Mouse (Mus musculus): ENCODE results near the gene Skil. TPM values are rescaled to one million over a fixed set of nuclear protein-coding genes. Genes with fewer than 3 reads are reported as not detected.
A peak's percentile ranks its signal among the peaks of the same experiment; 100 is the strongest.
"Not testable (repeated sequence)": the region's sequence is repeated elsewhere in the genome, so short reads cannot be mapped to it uniquely, and the experiment has no call there.

Skil gene
- polyA plus RNA-seq, 1 experiment: 24.2 TPM

GRCm38 (mm10) chr3:31138454-31139424 is 43.9 kb downstream of the Skil start:
- no peak for TF ChIP-seq POLR2A (IDR thresholded peaks at IDR 0.05; ENCODE audit: extremely low read depth, insufficient read depth, low read length)
- TF ChIP-seq CTCF (IDR thresholded peaks at IDR 0.05; ENCODE audit: extremely low read depth, insufficient read depth, low read length): peak; percentile 37; the same call in 1 of the 2 replicates
- Histone ChIP-seq H3K4me3 (ENCODE audit: insufficient read depth, low read length) (no peak overlapping the region), H3K27ac (ENCODE audit: insufficient read depth, low read length) (no peak overlapping the region), H3K4me1 (ENCODE audit: control insufficient read depth, insufficient read depth, low read length) (no peaks in the 10 kb centered on the region)

GRCm38 (mm10) chr3:31141621-31142020 is 46.8 kb downstream of the Skil start:
- TF ChIP-seq POLR2A (IDR thresholded peaks at IDR 0.05; ENCODE audit: extremely low read depth, insufficient read depth, low read length): no peak
- no peak for TF ChIP-seq CTCF (IDR thresholded peaks at IDR 0.05; ENCODE audit: extremely low read depth, insufficient read depth, low read length)
- Histone ChIP-seq H3K27ac (ENCODE audit: insufficient read depth, low read length) (no peak overlapping the region), H3K4me3 (ENCODE audit: insufficient read depth, low read length) (no peak overlapping the region), H3K4me1 (ENCODE audit: control insufficient read depth, insufficient read depth, low read length) (no peaks in the 10 kb centered on the region)

- H3K4me1 ChIP-seq (ENCODE audit: control insufficient read depth, insufficient read depth, low read length); H3K27ac ChIP-seq (ENCODE audit: insufficient read depth, low read length); H3K4me3 ChIP-seq (ENCODE audit: insufficient read depth, low read length): not testable (repeated sequence)
These were observed 50.4 kb downstream of the Skil start for GRCm38 (mm10) chr3:31145222-31145621.

GRCm38 (mm10) chr3:31145641-31146290 is 50.9 kb downstream of the Skil start:
- H3K4me3 ChIP-seq (ENCODE audit: insufficient read depth, low read length): no peak overlapping the region
- TF ChIP-seq POLR2A (IDR thresholded peaks at IDR 0.05; ENCODE audit: extremely low read depth, insufficient read depth, low read length) (no peak), CTCF (IDR thresholded peaks at IDR 0.05; ENCODE audit: extremely low read depth, insufficient read depth, low read length) (peak; percentile 98)
- peaks cover 2% of the 10 kb centered on the region; the same call in 1 of the 2 replicates for H3K4me1 ChIP-seq (ENCODE audit: control insufficient read depth, insufficient read depth, low read length)

GRCm38 (mm10) chr3:31148595-31148994 is 53.7 kb downstream of the Skil start:
- peaks cover 2% of the 10 kb centered on the region; the same call in 1 of the 2 replicates for H3K4me1 ChIP-seq (ENCODE audit: control insufficient read depth, insufficient read depth, low read length)
- no peak overlapping the region for H3K4me3 ChIP-seq (ENCODE audit: insufficient read depth, low read length)
- no peak for TF ChIP-seq POLR2A (IDR thresholded peaks at IDR 0.05; ENCODE audit: extremely low read depth, insufficient read depth, low read length)
- H3K27ac ChIP-seq (ENCODE audit: insufficient read depth, low read length): no peak overlapping the region

More at GRCm38 (mm10) chr3:31145641-31146290, 50.9 kb downstream of the Skil start:
- H3K27ac ChIP-seq (ENCODE audit: insufficient read depth, low read length): no peak overlapping the region

GRCm38 (mm10) chr3:31149706-31150105 is 54.8 kb downstream of the Skil start, which contains the start of gene Cldn11:
TSS of gene Cldn11 (plus strand) at chr3:31149920.
- peak within 1 kb of the TSS; percentile 47 for H3K4me3 ChIP-seq (ENCODE audit: insufficient read depth, low read length)
- TF ChIP-seq POLR2A (IDR thresholded peaks at IDR 0.05; ENCODE audit: extremely low read depth, insufficient read depth, low read length) (no peak), CTCF (IDR thresholded peaks at IDR 0.05; ENCODE audit: extremely low read depth, insufficient read depth, low read length) (no peak)
- peak within 1 kb of the TSS; percentile 81 for H3K27ac ChIP-seq (ENCODE audit: insufficient read depth, low read length)
- peaks cover 2% of the 10 kb centered on the region; the same call in 1 of the 2 replicates for H3K4me1 ChIP-seq (ENCODE audit: control insufficient read depth, insufficient read depth, low read length)

- TF ChIP-seq POLR2A (IDR thresholded peaks at IDR 0.05; ENCODE audit: extremely low read depth, insufficient read depth, low read length) (no peak), CTCF (IDR thresholded peaks at IDR 0.05; ENCODE audit: extremely low read depth, insufficient read depth, low read length) (no peak)
- peak overlapping the region; percentile 12; the same call in 1 of the 2 replicates for H3K4me3 ChIP-seq (ENCODE audit: insufficient read depth, low read length)
- H3K4me1 ChIP-seq (ENCODE audit: control insufficient read depth, insufficient read depth, low read length): peaks cover 2% of the 10 kb centered on the region; the same call in 1 of the 2 replicates
- H3K27ac ChIP-seq (ENCODE audit: insufficient read depth, low read length): no peak overlapping the region
These were observed 57.2 kb downstream of the Skil start for GRCm38 (mm10) chr3:31152108-31152507.

- Histone ChIP-seq H3K4me1 (ENCODE audit: control insufficient read depth, insufficient read depth, low read length) (no peaks in the 10 kb centered on the region), H3K27ac (ENCODE audit: insufficient read depth, low read length) (no peak overlapping the region)
- TF ChIP-seq POLR2A (IDR thresholded peaks at IDR 0.05; ENCODE audit: extremely low read depth, insufficient read depth, low read length) (no peak), CTCF (IDR thresholded peaks at IDR 0.05; ENCODE audit: extremely low read depth, insufficient read depth, low read length) (no peak)
These were observed 61.3 kb downstream of the Skil start for GRCm38 (mm10) chr3:31156126-31156525.

GRCm38 (mm10) chr3:31157776-31158175 is 62.9 kb downstream of the Skil start:
- Histone ChIP-seq H3K4me3 (ENCODE audit: insufficient read depth, low read length) (no peak overlapping the region), H3K27ac (ENCODE audit: insufficient read depth, low read length) (no peak overlapping the region), H3K4me1 (ENCODE audit: control insufficient read depth, insufficient read depth, low read length) (no peaks in the 10 kb centered on the region)
- no peak for TF ChIP-seq POLR2A (IDR thresholded peaks at IDR 0.05; ENCODE audit: extremely low read depth, insufficient read depth, low read length)
- no peak for TF ChIP-seq CTCF (IDR thresholded peaks at IDR 0.05; ENCODE audit: extremely low read depth, insufficient read depth, low read length)

More at GRCm38 (mm10) chr3:31156126-31156525, 61.3 kb downstream of the Skil start:
- no peak overlapping the region for H3K4me3 ChIP-seq (ENCODE audit: insufficient read depth, low read length)
